Mouse (Mus musculus): ENCODE results near the gene Zfand4. TPM values are rescaled to one million over a fixed set of nuclear protein-coding genes. Genes with fewer than 3 reads are reported as not detected.
"Not testable (repeated sequence)": the region's sequence is repeated elsewhere in the genome, so short reads cannot be mapped to it uniquely, and the experiment has no call there.

Zfand4 gene
- total RNA-seq, 2 experiments from 2014 or later = 7.3 to 12.3 TPM

- no peak for DNase-seq (ENCODE audit: extremely low spot score in 1 of 2, low spot score in 2 of 2)
- no peak for TF ChIP-seq CTCF (IDR thresholded peaks at IDR 0.05)
- H3K4me3 ChIP-seq = no peak overlapping the region
- intact Hi-C loops (cut with DNase I) = no loop called here
- no peak overlapping the region for H3K27ac ChIP-seq
These were observed 67.4 kb downstream of the Zfand4 start for GRCm38 (mm10) chr6:116331396-116331795.

- Histone ChIP-seq H3K4me3 (peak overlapping the region; percentile 62), H3K27ac (peak overlapping the region; percentile 83)
- no peak for DNase-seq (ENCODE audit: extremely low spot score in 1 of 2, low spot score in 2 of 2)
- intact Hi-C loops (cut with DNase I) = loop anchor here (5.0 kb wide), 3 partner anchors 70 to 85 kb away; partner anchors contain the start of gene Zfand4
- TF ChIP-seq CTCF (IDR thresholded peaks at IDR 0.05) = no peak
These were observed 73.4 kb downstream of the Zfand4 start for GRCm38 (mm10) chr6:116337466-116337834.

DNA sequence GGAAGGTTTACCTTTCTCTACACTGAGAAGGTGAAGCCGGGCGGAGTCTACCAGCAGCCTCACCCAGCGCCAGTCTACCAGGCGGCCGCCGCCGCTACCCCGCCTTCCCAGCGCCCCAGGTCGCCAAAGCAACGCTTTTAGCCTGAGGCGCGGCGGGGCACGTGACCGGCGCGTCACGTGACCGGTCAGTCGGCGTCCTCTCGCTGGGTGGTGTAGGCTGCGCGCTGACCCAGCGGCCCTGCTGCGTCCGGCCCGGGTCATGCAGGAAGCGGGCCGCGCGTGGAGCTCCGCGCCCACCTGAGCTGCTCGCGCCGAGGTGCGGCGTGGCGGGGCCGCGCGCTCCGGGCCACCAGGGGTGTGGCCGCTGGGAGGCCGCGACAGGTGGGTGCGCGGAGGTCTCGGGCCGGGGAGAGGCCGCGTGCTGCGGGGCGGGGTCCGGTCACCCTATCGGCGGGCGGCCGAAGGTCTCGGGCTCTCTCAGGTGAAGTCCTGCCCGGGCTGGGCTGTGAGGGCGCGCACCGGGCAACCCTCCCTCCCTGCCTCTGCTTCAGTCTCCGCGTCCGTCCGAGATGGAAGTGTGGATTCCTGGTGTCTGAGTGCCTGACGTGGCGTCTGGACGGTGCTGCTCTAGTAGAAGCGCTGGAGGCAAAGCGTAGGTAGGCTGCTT, 73.9 kb downstream of the Zfand4 start, which contains the start of gene March8:
Gene March8 (plus strand): TSS at position 190 of the 667 bp plus-strand sequence.
- Histone ChIP-seq H3K4me3 (peak within 1 kb of the TSS; percentile 62), H3K27ac (peak within 1 kb of the TSS; percentile 83)
- DNase-seq (ENCODE audit: extremely low spot score in 1 of 2, low spot score in 2 of 2) = peak; percentile 86 to 88
- intact Hi-C loops (cut with DNase I) = loop anchor here (5.0 kb wide), 3 partner anchors 69 to 84 kb away; partner anchors contain the start of gene Zfand4
- no peak; the same call in none of the 2 replicates for TF ChIP-seq CTCF (IDR thresholded peaks at IDR 0.05)

DNA sequence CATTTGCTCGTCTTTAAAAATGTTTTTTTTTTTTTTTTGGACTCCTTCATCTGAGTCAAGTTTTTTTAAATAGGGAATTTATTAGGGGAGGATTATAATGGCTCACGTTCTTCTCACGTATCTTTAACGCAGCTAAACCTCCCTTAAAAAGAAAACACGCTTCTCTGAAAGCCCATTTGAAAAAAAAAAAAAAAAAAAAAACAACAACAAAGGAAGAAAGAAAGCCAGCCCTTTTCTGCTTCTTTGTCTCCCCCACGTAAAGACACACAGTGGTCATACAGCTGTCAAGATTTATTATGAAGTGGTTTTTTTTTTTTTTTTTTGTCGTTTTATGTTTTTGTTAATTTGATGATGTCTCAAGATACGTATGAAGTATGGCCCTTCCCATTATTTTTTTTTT, 74.5 kb downstream of the Zfand4 start:
- H3K27ac ChIP-seq = peak overlapping the region; percentile 83; the same call in 1 of the 2 replicates
- no peak for DNase-seq (ENCODE audit: extremely low spot score in 1 of 2, low spot score in 2 of 2)
- intact Hi-C loops (cut with DNase I) = loop anchor here (5.0 kb wide), 3 partner anchors 69 to 84 kb away; partner anchors contain the start of gene Zfand4
- no peak for TF ChIP-seq CTCF (IDR thresholded peaks at IDR 0.05)
- H3K4me3 ChIP-seq = peak overlapping the region; percentile 62

- DNase-seq (ENCODE audit: extremely low spot score in 1 of 2, low spot score in 2 of 2) = no peak
- intact Hi-C loops (cut with DNase I) = loop anchor here (5.0 kb wide), 3 partner anchors 68 to 83 kb away; partner anchors contain the start of gene Zfand4
- H3K27ac ChIP-seq = no peak overlapping the region
- peak overlapping the region; percentile 62 for H3K4me3 ChIP-seq
- no peak for TF ChIP-seq CTCF (IDR thresholded peaks at IDR 0.05)
These were observed 75.1 kb downstream of the Zfand4 start for GRCm38 (mm10) chr6:116339088-116339487.

- no peak for DNase-seq (ENCODE audit: extremely low spot score in 1 of 2, low spot score in 2 of 2)
- intact Hi-C loops (cut with DNase I) = no loop called here
- TF ChIP-seq CTCF (IDR thresholded peaks at IDR 0.05) = no peak
- Histone ChIP-seq H3K4me3 (no peak overlapping the region), H3K27ac (no peak overlapping the region)
These were observed 76.5 kb downstream of the Zfand4 start for GRCm38 (mm10) chr6:116340521-116340920.

DNA sequence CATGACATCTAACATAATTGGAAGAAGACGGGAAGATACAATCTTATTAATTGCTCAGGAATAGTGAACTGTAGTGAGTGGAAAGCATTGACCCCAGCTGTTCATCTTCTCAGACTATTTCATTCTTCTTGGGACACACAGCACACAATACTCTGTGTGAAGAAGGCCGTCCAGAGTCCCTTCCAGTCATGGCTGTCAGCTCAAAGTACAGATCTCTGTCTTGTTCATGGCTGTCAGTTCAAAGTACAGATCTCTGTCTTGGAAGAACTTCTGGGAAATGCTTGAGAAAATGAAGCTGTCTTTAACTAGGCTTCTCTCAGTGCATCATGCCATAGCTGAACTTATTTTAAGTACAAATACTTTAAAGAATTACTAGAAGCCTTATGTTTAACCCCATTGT, 83.9 kb downstream of the Zfand4 start:
- no peak for DNase-seq (ENCODE audit: extremely low spot score in 1 of 2, low spot score in 2 of 2)
- TF ChIP-seq CTCF (IDR thresholded peaks at IDR 0.05) = no peak
- intact Hi-C loops (cut with DNase I) = no loop called here
- Histone ChIP-seq H3K27ac (no peak overlapping the region), H3K4me3 (no peak overlapping the region)

- intact Hi-C loops (cut with DNase I) = no loop called here
- Histone ChIP-seq H3K27ac (no peak overlapping the region), H3K4me3 (no peak overlapping the region)
- no peak for DNase-seq (ENCODE audit: extremely low spot score in 1 of 2, low spot score in 2 of 2)
- TF ChIP-seq CTCF (IDR thresholded peaks at IDR 0.05) = no peak
These were observed 86.0 kb downstream of the Zfand4 start for GRCm38 (mm10) chr6:116349997-116350396.

GRCm38 (mm10) chr6:116350643-116351042, 86.6 kb downstream of the Zfand4 start:
- Histone ChIP-seq H3K4me3 (no peak overlapping the region), H3K27ac (no peak overlapping the region)
- TF ChIP-seq CTCF (IDR thresholded peaks at IDR 0.05) = no peak
- DNase-seq (ENCODE audit: extremely low spot score in 1 of 2, low spot score in 2 of 2) = no peak
- intact Hi-C loops (cut with DNase I) = no loop called here

GRCm38 (mm10) chr6:116351534-116351933, 87.5 kb downstream of the Zfand4 start:
- Histone ChIP-seq H3K4me3 (no peak overlapping the region), H3K27ac (no peak overlapping the region)
- no peak for TF ChIP-seq CTCF (IDR thresholded peaks at IDR 0.05)
- intact Hi-C loops (cut with DNase I) = no loop called here
- DNase-seq (ENCODE audit: extremely low spot score in 1 of 2, low spot score in 2 of 2) = no peak

DNA sequence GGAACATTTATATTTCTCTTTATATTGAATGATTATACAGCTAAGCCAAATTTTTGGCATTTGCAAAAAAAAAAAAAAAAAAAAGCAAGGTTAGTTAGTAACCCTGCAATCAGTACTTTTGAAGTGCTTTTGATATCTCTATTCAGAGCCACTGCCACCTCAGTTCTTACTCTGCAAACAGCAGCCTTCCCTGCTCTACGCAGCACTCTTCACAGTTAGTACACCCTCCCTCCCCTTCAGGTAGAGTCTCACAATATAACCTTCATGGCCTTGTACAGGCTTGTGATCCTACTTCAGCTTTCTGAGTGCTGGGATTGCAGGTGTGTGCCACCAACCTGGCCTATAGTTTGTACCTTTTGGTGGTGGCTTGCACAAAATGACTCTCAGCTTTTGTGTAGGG, 89.4 kb downstream of the Zfand4 start:
- intact Hi-C loops (cut with DNase I) = no loop called here
- no peak for TF ChIP-seq CTCF (IDR thresholded peaks at IDR 0.05)
- no peak overlapping the region for H3K27ac ChIP-seq
- no peak overlapping the region for H3K4me3 ChIP-seq
- DNase-seq (ENCODE audit: extremely low spot score in 1 of 2, low spot score in 2 of 2) = no peak

DNA sequence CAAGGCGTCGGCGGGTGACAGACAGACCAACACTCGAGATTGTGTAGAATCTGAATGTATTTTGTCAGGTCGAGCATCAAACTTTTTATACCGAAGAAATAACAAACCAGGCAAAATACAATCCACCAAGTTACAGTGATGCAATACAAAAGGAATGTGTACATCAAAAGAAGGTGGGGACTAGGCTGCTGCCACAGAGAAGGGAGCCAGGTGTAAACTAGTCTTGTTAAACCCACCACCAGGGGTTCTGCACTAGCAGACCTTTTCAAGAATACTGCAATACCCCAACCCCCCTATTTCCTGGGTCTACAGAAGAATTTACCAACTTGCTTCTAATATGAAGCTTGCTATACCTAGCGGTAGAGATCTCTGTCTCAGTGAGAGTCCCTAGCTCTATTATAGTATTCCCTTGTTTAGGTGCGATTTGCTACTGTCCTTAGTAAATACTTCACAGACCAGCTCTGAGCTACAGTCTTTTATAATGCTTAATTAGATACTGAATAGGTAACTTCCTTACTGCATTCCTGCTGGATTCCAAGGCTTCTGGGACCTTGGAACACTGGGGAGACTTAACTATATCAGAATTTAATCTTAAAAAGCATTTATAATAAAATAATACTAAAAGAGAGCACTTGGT, 92.4 kb downstream of the Zfand4 start:
- DNase-seq (ENCODE audit: extremely low spot score in 1 of 2, low spot score in 2 of 2); intact Hi-C loops (cut with DNase I); H3K27ac ChIP-seq; H3K4me3 ChIP-seq: not testable (repeated sequence)
